Mouse (Mus musculus) embryo, embryonic 11.5 days (tissue): ENCODE results near the gene Cish.

Experiments
- DNase-seq: peaks from one replicate; pipeline ENCODE4 v3.0.0-alpha.2; 2012; ENCODE audit warnings: low read depth, low spot score

Cish gene

DNA sequence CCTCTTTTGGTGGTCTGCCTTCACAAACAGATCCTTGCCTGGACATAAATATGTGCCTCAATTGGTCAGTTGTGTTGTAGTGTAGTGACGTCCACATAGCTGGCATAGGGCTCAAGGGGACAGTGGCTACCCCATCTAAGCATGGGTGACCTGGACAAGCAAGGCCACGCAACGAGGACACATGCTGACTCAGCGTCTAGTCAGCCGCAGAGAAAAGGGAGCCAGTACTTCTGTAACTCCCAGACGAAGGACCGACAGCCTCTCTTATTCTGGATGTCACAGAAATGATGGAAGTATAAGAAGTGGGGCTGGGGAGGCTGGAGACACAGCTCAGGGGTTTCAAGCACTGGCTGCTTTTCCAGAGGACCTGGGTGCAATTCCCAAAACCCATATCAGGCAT is 18.2 kb upstream of the Cish start:
- DNase-seq: no peak

DNA sequence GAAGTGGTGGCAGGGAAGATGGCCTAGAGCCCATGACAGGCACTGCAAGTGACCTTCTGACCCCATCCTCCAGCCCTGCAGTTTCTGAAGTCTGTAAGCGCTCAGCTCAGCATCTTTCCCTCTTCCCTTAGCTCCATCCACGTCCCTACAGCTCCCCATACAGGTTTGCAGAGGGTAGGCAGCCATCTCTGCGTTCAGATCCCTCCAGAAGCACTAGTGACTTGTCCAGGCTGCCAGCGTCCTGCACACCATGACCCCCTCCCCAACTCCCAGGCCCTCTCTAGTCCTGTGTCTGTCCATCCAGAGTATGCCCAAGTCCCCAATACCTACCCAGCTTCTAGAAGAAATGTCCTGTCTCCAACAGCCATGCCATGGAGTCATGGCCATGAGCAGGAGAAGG is 17.7 kb upstream of the Cish start:
- DNase-seq: no peak

DNA sequence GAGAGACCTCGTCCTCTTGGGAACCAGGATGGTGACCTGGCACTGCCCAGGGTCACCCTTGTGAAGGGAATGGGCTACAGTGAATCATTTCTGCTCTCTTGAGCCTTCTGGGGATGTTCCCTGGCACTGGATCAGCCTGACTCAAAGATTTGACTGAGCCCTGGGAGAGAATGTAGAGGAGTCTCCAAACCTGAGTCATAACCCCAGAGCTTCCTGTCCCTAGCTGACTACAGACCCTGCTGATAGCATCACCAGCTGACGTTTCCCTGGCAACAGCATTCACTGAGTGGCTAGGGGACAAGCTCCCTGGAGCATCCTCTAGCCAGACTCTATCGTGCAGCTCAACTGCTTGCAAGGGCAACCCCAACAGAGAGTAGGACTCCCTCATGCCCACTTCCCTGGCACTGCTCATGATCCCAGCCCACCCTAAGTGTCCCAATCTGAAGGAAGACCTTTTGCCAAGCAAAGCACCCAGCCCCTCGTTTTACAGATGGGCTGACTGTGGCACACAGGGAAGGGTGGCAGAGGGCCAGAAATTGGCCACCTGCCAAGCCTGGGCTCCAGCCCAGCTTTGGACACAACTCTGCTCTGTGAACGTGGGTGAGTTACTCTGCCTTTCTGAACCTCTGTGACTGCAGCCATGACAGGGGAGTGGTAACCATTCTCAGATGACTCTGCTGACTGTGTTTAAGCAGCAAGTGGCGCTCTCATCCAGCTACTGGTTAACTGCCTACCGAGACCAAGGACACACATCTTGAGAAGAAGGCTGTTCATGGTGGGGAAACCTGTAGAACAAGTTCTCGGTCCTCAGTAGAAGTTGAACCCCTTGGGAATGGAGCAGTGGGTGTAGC is 17.1 kb upstream of the Cish start:
- DNase-seq: no peak

DNA sequence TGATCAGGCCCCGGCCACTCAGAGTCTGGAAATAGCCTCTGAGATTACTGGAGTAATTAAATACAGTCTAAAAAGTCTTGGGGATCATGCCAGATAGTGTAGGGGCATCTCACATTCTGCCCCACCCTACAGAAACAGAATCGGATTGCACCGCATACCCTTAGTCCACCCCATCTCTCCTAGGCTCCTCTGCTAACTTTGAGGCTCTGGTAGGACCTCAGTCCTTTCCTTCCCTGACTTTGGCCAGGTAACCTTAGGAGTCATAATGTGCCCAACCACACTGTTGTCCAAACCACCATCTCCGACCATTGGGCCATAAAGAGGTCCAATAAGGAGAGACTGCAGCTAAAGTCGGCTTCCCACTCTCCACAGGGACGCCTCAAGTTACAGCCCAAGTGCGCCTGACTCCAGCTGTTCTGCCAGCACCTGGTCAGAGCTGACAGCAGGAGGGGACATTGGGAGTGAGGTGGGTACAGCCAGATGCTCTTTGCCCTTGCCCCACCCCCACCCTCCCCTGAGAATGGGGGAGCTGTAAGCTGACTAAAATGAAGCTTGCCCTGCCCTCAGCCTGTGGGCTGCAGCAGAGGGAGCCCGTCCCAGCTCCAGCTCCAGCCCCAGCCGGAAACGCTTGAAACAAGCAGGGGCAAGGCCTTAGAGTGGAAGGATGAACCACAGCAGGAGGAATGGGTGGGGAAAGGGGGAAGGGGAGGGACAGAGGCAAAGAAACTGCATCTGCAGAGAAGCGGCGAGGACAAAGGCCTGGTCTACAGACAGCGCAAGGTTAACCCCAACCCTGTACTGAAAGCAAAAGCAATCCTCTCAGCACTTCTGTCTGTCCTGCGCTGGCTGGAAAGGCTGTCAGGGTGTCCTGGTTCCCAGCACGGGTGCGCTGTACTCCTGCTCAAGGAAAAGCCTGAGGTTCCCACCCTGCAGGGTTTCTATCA is 16.2 kb upstream of the Cish start:
- no peak for DNase-seq

DNA sequence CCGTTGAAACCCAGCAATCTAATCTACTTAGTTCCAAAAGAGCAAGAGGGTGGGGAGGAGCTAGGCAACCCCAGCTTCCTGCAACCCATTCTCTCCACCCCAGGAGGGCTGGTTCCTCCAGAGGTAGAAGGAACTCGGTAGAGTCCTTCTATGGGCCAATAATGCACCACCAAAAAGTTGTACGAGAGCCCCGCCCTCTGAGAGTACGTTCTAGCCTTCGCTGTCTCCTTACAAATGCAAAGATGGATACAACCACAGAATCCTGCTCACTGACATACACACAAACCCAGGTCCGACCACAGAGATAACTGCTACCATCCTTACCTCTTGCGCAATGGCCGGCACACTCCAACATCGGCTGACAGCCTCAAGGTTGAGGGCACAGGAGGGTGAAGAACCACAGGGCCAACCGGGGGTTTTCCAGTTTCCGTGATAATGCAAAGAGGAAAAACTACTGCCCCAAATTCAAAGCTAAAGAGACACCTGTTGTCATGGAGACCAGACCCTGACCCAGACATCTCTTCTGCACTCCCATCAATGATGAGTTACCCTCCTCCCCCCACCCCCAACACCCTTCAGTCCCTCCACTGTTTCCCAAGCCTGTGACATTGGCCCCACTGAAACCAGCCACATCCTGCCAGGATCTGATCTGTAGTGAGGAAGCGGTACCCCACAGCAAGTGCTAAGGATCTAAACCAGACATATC is 15.4 kb upstream of the Cish start:
- no peak for DNase-seq

DNA sequence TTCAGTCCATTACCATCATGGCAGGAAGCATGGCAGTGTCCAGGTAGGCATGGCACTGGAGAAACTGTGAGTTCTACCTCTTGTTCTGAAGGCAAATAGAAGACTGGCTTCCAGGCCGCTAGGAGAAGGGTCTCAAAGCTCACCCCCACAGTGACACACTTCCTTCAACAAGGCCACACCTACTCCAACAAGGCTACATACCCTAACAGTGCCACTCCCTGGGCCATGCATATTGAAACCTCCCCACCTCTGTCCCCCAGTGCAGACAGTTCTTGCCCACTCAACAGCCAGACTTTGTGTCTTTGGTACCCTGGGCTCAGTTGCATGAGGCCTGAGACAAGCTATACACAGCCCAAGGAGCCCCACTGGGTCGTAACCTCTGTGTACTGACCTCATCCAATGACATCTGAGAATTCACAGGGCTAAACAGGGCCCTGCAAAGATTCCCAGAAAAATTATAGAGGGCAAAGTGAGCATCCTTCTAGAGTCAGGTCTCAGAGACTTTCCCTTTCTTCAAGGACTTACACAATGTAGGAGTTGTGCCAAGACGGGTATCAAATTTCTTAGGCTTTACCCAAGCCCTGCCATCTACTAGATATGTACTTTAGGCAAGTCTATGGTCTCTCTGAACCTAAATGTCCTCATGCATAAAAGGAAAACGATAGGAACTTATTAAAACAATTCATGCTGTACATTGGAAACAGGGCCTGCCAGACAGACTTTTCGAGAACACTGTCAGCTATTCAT is 14.4 kb upstream of the Cish start:
- DNase-seq: no peak

DNA sequence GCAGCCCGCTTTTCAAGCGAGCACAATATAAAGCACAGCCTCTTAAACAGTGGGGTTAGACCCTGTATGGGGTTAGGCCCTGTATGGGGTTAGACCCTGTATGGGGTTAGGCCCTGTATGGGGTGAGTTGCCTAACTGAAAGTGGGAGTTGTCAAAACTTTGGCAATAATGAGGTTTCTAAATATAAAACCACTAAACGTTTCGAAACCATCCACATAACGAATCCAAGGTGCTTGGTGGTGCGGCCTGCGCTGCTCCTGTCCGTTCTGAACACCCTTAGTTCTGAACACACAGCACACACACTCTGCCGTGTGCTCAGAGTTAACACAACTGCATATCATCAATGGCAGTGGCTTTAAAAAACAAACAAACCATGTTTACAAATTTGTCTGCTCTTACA is 12.9 kb upstream of the Cish start:
- DNase-seq: no peak

DNA sequence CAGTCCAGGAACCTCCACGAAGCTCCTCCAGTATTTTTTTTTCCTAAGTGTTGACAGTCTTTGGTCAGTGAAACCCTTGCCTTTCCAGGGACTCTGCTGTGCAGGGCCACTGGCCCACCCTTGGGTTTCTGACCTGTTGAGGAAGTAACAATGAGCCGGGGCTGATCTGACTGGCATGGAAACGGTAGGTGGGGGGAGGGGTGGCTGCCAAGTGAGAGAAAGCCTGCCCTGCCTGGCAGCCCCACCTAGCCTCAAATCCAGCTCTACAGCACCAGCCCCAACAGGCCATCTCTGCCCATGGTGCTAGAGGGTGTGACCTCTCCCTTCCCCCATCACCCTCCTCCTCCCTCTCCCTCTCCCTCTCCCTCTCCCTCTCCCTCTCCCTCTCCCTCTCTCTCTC is 10.8 kb upstream of the Cish start:
- DNase-seq: no peak

DNA sequence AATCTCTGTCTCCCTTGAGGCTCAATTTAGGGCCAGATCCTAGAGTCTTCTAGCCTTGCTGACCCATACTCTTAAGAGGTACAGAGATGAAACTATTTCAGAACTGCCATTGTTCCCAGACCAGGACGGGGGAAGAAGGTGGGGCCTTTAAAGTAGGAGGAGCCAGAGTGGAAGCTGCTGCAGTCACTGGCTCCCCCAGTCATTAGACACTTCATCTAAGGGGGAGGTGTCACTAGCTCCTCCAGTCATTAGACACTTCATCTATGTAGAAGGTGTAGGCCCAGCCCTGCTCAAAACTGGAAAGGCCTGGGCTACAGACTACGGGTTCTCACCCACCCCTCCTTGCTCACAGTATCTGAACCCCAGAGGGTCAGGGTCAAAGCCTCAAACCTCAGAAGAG is 8.5 kb upstream of the Cish start:
- DNase-seq: no peak

DNA sequence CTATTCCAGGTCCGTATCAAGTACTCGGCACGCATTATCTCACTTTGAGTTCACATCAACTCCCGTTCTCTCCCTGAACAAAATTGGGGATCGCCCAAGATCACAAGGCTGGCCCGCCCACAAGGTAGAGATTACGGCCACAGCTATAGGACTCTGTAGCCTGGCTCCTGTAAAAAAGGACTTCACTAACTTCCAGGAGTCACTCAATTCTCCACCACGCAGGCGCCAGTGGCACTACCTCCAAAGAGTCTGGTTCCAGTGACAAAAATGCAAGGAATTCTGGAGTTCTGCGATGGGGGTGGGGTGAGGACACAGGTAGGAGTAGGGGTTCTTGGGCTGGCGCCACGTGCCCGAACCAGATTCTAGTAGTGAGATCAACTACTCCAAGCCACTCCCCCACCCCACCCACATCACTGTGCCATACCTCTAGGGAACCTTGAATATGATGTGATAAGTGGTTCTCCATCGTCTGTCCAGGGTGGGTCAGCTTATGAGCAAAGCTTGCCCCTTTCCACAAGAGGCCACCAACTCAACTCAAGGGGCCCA is 7.6 kb upstream of the Cish start:
- no peak for DNase-seq

DNA sequence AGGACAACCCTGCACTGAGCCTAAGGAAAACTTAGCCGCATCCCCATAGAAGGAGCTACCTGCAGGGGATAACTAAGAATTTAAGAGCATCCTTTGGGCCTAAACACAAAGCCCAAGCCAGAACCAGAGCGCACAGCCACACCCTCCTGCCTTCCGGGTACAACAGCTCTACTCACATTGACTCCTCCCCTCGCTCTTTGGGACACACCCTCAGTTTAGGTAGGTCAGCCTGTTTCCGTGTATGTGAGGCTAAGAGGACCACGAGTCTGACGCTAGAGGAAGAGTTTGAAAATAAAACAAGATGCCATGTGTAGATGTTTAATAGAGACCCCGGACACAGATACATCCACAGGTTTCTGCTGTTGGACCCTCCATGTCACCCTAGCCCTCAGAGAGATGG is 7.1 kb upstream of the Cish start:
- no peak for DNase-seq

DNA sequence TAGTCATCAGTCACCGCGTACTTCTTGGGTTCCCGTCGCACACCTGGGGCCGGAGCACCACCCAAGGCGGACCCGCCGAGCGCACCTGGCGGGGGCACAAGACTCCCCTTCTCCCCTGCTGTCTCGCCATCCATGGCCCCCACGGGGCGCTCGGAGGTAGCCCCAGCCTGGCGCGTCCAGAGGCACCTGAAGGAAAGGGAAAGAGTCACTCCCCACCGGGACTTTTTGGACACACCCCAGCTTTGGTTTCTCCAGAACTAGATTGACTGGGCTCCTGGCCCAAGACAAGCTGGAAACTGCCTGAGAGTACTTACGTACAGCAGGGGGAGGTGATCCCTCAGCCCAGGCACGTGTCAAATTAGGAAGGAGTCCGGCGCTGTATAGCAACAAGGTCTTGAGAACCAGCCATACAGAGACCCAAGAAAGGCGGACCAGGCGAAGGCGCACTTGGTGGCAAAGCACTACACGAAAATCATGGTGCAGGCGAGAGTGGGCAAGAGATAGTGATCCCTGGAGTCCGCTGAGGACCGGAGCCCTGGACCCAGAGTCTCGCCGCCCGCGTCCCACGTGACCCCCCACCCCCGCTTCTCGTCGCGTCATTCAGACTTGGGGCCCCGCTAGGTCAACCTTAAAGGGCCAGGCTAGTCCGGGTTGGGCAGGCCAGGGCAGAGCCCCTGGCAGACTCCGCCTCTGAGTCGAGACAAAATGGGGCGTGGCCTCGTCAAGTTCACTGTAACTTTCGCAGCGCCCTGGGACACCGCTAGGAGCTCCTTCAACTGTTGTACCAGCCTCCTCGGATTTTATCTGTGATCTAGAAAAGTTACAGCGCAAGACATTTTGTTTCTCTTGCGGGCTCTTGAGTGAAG is 6.4 kb upstream of the Cish start, which contains the start of gene Mapkapk3:
Gene Mapkapk3 (minus strand): TSS at position 667 of the 866 bp plus-strand sequence.
- DNase-seq: peak; percentile 53

DNA sequence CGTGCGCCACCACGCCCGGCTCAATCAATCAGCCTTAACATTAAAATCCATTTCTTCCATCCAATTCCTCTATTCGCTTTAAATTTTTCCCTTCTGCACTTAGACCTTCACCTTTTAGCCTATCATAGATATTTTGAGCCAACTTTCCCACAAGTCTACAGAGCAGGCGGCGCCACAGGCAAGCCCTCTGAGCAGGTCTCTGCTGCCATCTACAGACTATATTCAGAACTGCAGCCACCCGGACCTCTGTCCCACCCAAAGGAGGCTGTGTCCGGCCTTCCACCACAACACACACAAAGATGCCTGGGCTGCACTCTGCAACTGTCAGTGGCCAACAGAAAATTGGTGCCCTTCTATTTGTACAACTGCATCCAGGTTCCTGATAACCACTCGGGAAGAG is 4.9 kb upstream of the Cish start:
- DNase-seq: no peak

DNA sequence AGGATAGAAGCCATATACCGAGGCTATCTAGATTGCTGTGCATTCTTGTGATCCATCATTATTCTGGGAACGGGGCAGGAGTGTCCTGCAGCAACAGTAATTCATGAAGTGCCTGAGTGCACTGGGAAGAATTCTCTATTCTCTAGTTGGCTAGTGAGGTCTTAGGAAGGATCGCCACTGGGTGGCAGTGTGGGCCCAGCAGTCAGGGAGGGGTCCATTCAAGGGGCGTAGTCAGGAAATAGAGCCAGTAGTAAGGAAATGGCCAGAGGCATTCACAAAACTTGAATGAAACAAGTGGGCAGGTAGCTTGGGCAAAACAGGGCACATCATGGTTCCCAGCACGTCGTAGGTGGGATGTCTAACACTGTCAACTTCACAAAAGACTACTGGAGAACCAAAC is 1.6 kb upstream of the Cish start:
- DNase-seq: peak; percentile 56

DNA sequence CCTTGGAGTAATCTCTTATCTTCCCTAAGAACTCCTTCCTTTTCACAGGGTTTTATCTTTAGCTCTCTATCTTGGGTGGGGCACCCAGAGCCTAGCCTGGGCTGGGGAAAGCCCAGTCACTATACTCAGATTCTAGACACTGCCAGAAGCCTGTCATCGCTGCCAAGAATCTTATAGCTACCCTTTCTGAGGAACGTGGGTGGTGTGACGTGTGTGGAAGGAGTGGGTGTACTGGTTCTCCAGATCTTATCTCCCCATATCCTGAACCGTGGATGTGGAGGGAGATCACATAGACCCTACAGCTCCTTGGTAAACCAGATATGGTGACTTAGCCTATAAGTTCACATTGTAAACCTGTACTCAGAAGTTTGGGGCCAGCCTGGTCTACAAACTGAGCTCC is 210 bp upstream of the Cish start:
- no peak for DNase-seq

DNA sequence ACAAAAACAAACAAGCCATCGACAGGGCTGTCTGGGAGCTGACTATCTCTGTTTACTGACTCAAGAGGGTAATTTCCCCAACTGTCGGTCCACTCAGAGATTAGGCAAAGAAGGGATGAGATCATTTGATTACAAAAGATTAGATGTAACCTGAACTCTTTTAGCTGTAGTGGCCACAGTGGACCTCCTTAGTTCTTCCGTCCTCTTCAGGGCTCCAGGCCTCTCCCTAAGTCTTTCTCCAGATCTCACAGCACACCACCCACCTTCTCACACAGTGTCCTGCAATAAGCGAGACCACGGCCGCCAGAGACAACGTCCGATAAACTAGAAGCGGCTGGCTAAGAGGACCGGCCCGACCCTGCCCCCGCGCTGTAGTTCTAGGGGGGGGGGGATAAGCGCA is 215 bp downstream of the Cish start:
- DNase-seq: no peak

DNA sequence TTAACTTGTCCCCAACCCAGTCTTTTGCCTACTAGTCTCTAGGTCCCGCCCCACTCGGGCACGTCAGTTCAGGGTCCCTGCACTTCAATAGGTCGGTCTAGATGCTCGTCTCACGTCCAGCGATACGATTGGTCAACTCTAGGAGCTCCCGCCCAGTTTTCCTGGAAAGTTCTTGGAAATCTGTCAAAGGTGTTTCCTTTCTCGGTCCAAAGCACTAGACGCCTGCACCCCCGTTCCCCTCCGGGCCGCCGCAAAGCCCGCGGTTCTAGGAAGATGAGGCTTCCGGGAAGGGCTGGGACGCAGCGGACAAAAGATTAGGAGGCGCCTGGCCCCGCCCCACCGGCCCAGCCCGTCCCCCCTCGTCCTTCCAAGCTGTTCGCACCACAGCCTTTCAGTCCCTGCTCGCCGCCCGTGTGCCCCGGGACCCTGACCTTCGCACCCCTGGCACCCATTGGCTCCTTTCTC is 707 bp downstream of the Cish start:
- DNase-seq: peak; percentile 90

DNA sequence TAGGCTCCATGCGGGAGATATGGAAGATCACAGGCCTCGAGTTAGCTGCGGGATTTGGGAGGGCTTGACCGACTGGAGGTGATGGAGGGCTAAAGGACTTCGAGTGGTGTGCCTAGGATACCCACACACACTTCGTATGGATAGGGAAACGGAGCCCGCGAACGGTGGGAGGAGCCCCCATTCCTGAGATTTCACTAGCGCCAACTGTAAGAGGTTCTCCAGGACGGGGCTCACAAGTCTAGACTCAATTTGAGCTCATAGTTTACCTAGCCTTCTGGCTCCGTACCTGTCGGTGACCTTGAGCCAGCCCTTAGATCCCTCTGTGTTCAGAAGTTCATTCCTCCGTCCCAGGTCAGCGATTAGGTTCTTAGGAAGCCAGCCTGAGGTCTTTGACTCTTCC is 1.2 kb downstream of the Cish start:
- no peak for DNase-seq

DNA sequence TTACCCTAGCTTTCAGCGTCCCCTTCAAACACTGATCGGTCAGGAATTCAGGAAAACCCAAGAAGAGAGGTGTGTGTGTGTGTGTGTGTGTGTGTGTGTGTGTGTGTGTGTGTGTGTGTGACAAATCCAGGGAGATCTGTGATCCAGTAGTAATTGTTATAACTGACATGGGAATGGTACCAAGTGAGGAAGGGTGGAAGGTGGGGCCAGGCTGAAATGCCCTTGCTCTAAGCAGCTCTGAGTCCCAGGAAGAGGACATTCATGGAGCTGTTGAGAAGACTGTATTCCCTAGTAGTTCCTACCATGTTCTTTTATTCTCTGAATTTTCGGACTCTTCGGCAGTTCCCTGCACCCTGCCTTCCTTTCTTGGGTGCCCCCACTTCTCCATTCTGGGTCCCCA is 1.8 kb downstream of the Cish start:
- no peak for DNase-seq
